In the genomic region with DNA sequence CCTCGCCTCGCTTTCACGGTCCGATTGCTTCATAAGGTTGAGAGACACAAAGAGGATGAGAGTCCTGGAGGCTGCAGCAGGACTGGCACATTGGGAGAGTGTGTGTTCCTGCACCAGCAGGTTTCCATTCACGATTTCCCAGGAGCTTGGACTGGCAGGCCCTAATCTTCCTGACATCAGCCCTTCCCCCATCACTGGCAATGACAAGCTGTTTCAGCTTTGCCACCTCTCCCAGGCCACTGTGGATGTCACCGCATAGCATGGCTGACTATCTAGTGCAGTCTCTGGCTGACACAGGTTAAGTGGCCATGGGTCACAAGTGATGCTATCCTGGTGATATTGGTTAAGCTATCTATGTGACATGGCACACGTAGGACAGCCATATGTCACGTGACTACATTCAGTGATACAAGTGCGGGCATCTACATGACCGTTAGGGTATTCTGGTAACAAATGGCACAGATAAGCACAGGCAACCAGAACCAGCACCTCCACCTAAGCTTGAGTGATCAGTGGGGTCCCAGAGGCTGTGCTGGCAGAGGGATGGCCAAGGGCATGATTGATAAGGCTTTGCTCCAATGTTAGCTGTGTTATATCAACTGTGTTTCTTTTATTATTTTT, we compare ENCODE assay signal across 19 mouse cellular contexts. TPM values are rescaled to one million over a fixed set of nuclear protein-coding genes. Genes with fewer than 3 reads are reported as not detected.
DNase-seq lines count a peak whose midpoint lies in the region; ATAC-seq and TF ChIP-seq lines count a peak whose summit lies in the region.
"Had no signal": no experiment of that assay in that cellular context is flagged by ENCODE, and none has a peak within 500 bp of the region (broad histone marks: within the 10 kb centered on the region; RNA-seq: fewer than 3 reads in every experiment).

No protein-coding gene starts in this region.

- H3K4me3 ChIP-seq in erythroblast, embryonic 14.5 days (replicated peaks): peak overlapping the region; percentile 6
- no peak overlapping the region for H3K4me3 ChIP-seq in liver, embryonic 14.5 days (ENCODE audit: insufficient read depth in 1 of 2, low read depth in 2 of 2, low read length in 2 of 2)
- H3K4me3 ChIP-seq in forebrain, embryonic 16.5 days (replicated peaks; ENCODE audit: low read length): no peak overlapping the region
- H3K4me3 ChIP-seq: heart, adult 2 months; layer of hippocampus, adult 2 months; limb, embryonic 10.5 days; neural tube, embryonic 12.5 days had no signal

- no peaks in the 10 kb centered on the region for H3K27me3 ChIP-seq in erythroblast, embryonic 14.5 days (ENCODE audit: control insufficient read depth)
- H3K27me3 ChIP-seq in liver, embryonic 14.5 days (ENCODE audit: control insufficient read depth, insufficient read depth, low read length): no peaks in the 10 kb centered on the region
- H3K27me3 ChIP-seq in forebrain, embryonic 16.5 days (replicated peaks; ENCODE audit: control insufficient read depth, insufficient read depth, low read length): no peaks in the 10 kb centered on the region
- H3K27me3 ChIP-seq: neural tube, embryonic 12.5 days had no signal

- H3K27ac ChIP-seq in liver, embryonic 14.5 days: peak overlapping the region; percentile 100
- no peak overlapping the region for H3K27ac ChIP-seq in forebrain, embryonic 16.5 days (ENCODE audit: low read length)
- H3K27ac ChIP-seq: heart, adult 2 months; hindbrain, embryonic 14.5 days; kidney, postnatal 0 days; layer of hippocampus, adult 2 months; limb, embryonic 10.5 days; neural tube, embryonic 12.5 days had no signal

- peak overlapping the region; percentile 40 for H3K9ac ChIP-seq in liver, embryonic 14.5 days (replicated peaks)
- no peak overlapping the region for H3K9ac ChIP-seq in forebrain, embryonic 16.5 days (replicated peaks; ENCODE audit: low read depth, low read length)
- H3K9ac ChIP-seq: hindbrain, embryonic 14.5 days; neural tube, embryonic 12.5 days had no signal

- 52% methylated on average over 10 of the region's 10 CpGs for WGBS in liver, embryonic 14.5 days (ENCODE audit: insufficient replicate concordance)
- 85% methylated on average over 10 of the region's 10 CpGs for WGBS in forebrain, embryonic 16.5 days

- no peaks in the 10 kb centered on the region for H3K9me3 ChIP-seq in erythroblast, embryonic 14.5 days (ENCODE audit: control insufficient read depth, low read length)
- no peaks in the 10 kb centered on the region for H3K9me3 ChIP-seq in liver, embryonic 14.5 days (ENCODE audit: control insufficient read depth, low read length)
- H3K9me3 ChIP-seq in forebrain, embryonic 16.5 days (ENCODE audit: control insufficient read depth, low read length): no peaks in the 10 kb centered on the region
- H3K9me3 ChIP-seq: limb, embryonic 10.5 days; neural tube, embryonic 12.5 days had no signal

- H3K36me3 ChIP-seq in erythroblast, embryonic 14.5 days (ENCODE audit: control insufficient read depth): peaks cover 95% of the 10 kb centered on the region
- H3K36me3 ChIP-seq in liver, embryonic 14.5 days (replicated peaks; ENCODE audit: control insufficient read depth, insufficient read depth, low read depth): peaks cover 21% of the 10 kb centered on the region
- no peaks in the 10 kb centered on the region for H3K36me3 ChIP-seq in forebrain, embryonic 16.5 days (ENCODE audit: control insufficient read depth, insufficient read depth)
- H3K36me3 ChIP-seq: limb, embryonic 10.5 days; neural tube, embryonic 12.5 days had no signal

- peak; percentile 82 for TF ChIP-seq EP300 in liver, embryonic 14.5 days (IDR thresholded peaks at IDR 0.05; ENCODE audit: low read depth)

- DNase-seq in retina, postnatal 1 day: peak; percentile 1
- no peak for DNase-seq in retina, embryonic 14.5 days (ENCODE audit: low spot score)
- peak in 2 of 3 experiments; percentile 54 to 60 for DNase-seq in liver, embryonic 14.5 days (ENCODE audit: low read depth in 3 of 3, low spot score in 3 of 3)
- no peak for DNase-seq in layer of hippocampus, adult 18-20 months (ENCODE audit: low spot score in 2 of 2)
- no peak for DNase-seq in adipocyte (ENCODE audit: low spot score)
- DNase-seq: cerebellum, adult 18-20 months; gastrocnemius, postnatal 10 days; heart, adult 2 months; heart, postnatal 10 days; lung, adult 2 months; right cerebral cortex, postnatal 14 days had no signal

- H3K4me2 ChIP-seq in liver, embryonic 14.5 days (ENCODE audit: low read depth): peak overlapping the region; percentile 69
- no peak overlapping the region for H3K4me2 ChIP-seq in forebrain, embryonic 16.5 days (ENCODE audit: low read length)
- H3K4me2 ChIP-seq: hindbrain, embryonic 14.5 days; neural tube, embryonic 12.5 days had no signal

- TF ChIP-seq CTCF in liver, embryonic 14.5 days (IDR thresholded peaks at IDR 0.05; ENCODE audit: low read depth): no peak

- H3K4me1 ChIP-seq in erythroblast, embryonic 14.5 days (ENCODE audit: control insufficient read depth): peaks cover 95% of the 10 kb centered on the region
- H3K4me1 ChIP-seq in liver, embryonic 14.5 days (replicated peaks; ENCODE audit: control insufficient read depth in 2 of 2, insufficient read depth in 2 of 2, low read length in 1 of 2): peaks cover 78 to 86% of the 10 kb centered on the region in 2 experiments
- no peaks in the 10 kb centered on the region for H3K4me1 ChIP-seq in forebrain, embryonic 16.5 days (replicated peaks; ENCODE audit: control insufficient read depth, insufficient read depth, low read length)
- H3K4me1 ChIP-seq: limb, embryonic 10.5 days; neural tube, embryonic 12.5 days had no signal

- ATAC-seq in liver, embryonic 14.5 days (ENCODE audit: insufficient read depth): peak; percentile 41
- ATAC-seq in forebrain, embryonic 16.5 days: no peak
- ATAC-seq: intestine, embryonic 16.5 days had no signal

RNA-seq across cellular contexts. Expression of a gene that starts 43.2 kb away (rescaled TPM):
- 6.6 and 7.2 TPM in 2 replicates for polyA plus RNA-seq in erythroblast, embryonic 14.5 days (2012)
- polyA plus RNA-seq in liver, embryonic 14.5 days (2012; rRNA removed): 63.3 and 65.4 TPM in 2 replicates
- 46.6 and 60.5 TPM in 2 replicates for polyA plus RNA-seq in liver, embryonic 14.5 days (2014; fragmentation: Nextera tagmentation; extraction: Ambion mirVana)
- 1 to 10 TPM; 3.7 to 3.9 TPM for total RNA-seq in layer of hippocampus, adult 18-20 months (2021)
- 1.9 and 2.6 TPM in 2 replicates for polyA plus RNA-seq in forebrain, embryonic 16.5 days (2015; fragmentation: Nextera tagmentation; extraction: Ambion mirVana)

Comparison
In these comparisons a context has a peak if more than half of its experiments do, and no peak if none do; other contexts are left out.
1. DNase-seq: peak in retina, postnatal 1 day (single experiment) and liver, embryonic 14.5 days (2 of 3); none in retina, embryonic 14.5 days (single experiment), layer of hippocampus, adult 18-20 months (0 of 2) and adipocyte (single experiment).